Mouse (Mus musculus): ENCODE measurements at regions not wholly inside any gene's neighbourhood (a gene's known extent, or its start where the extent isn't known, plus 50 kb on each side); places are given as distances from the start of the nearest gene placed in this dataset.

DNA sequence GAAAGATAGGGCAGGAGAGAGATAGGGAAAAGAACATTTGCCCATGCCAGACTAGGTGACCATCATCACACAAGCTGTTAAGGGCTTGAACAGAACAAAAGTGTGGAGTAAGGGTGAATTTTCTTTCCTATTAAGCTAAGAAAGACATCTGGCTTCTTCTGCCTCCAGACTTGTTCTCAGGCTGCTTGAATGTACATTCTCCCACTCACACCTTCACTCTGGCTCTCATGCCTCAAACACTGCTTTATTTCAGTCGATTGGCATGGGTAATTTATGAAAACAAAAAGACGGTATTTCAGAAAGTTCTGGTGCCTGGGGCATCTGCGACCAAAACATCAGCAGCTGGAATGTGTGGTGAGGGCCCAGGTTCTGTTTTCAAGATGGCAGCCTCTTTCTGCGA is 79.1 kb downstream of the Ifi44 start:
- no peak for ATAC-seq (ENCODE audit: low read depth)
- no peak overlapping the region for H3K9ac ChIP-seq (ENCODE audit: low read length)
- no peaks in the 10 kb centered on the region for H3K36me3 ChIP-seq (ENCODE audit: control insufficient read depth, insufficient read depth, low read length)
- H3K9me3 ChIP-seq (ENCODE audit: control insufficient read depth, low read length): no peaks in the 10 kb centered on the region
- no peaks in the 10 kb centered on the region for H3K27me3 ChIP-seq (ENCODE audit: control insufficient read depth, insufficient read depth, low read depth, low read length)
- 81% methylated on average over 4 of the region's 4 CpGs for WGBS
- no peaks in the 10 kb centered on the region for H3K4me1 ChIP-seq (replicated peaks; ENCODE audit: control insufficient read depth, insufficient read depth, low read length)
- no peak overlapping the region for H3K4me2 ChIP-seq (ENCODE audit: low read depth, low read length)
- H3K27ac ChIP-seq (ENCODE audit: low read length): no peak overlapping the region
- no peak overlapping the region for H3K4me3 ChIP-seq (ENCODE audit: low read length)

DNA sequence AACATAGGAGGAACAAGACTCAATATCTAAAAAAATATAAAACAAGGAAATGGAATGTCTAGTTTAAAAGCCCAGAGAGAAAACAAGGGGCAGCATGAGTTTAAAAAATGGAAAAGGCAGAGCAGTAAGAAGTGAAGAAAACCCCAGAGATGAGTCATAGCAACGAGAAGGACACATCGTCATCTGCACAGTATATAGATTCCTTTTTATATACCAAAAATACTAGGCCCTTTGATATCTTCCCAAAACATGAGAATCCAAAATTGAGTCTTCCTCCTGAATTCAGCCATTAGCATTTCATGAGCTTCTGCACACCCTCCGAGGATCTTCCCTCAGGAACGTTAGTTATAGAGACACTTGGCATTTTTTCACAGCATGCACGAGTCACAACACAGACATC is 96.5 kb downstream of the Ifi44 start:
- no peaks in the 10 kb centered on the region for H3K27me3 ChIP-seq (ENCODE audit: control insufficient read depth, insufficient read depth, low read depth, low read length)
- H3K4me3 ChIP-seq (ENCODE audit: low read length): no peak overlapping the region
- ATAC-seq (ENCODE audit: low read depth): no peak
- H3K9ac ChIP-seq (ENCODE audit: low read length): no peak overlapping the region
- no peaks in the 10 kb centered on the region for H3K4me1 ChIP-seq (replicated peaks; ENCODE audit: control insufficient read depth, insufficient read depth, low read length)
- no peak overlapping the region for H3K27ac ChIP-seq (ENCODE audit: low read length)
- H3K4me2 ChIP-seq (ENCODE audit: low read depth, low read length): no peak overlapping the region
- 73% methylated on average over 5 of the region's 5 CpGs for WGBS
- H3K36me3 ChIP-seq (ENCODE audit: control insufficient read depth, insufficient read depth, low read length): no peaks in the 10 kb centered on the region
- H3K9me3 ChIP-seq (ENCODE audit: control insufficient read depth, low read length): no peaks in the 10 kb centered on the region

DNA sequence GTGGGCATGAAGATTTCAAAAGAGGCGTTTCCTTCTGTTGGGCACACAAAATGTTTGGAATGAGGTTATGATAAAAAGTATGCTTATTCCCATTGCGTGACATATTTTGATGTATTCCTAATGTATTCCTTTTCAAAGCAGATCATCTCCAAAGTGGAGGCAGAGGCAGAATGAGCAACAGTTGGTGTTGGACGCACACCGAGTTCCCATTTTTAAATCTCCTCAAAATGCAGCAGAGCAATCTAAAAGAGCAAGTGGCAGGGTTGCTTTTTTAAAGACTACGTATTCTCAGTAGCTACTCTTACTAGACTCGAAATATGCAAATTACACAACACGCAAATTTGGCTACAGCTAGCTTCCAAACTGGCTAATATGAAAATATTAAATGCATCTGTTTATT is 98.2 kb downstream of the Ifi44 start:
- no peak for ATAC-seq (ENCODE audit: low read depth)
- Histone ChIP-seq H3K27me3 (ENCODE audit: control insufficient read depth, insufficient read depth, low read depth, low read length) (no peaks in the 10 kb centered on the region), H3K4me3 (ENCODE audit: low read length) (no peak overlapping the region), H3K4me1 (replicated peaks; ENCODE audit: control insufficient read depth, insufficient read depth, low read length) (no peaks in the 10 kb centered on the region), H3K9ac (ENCODE audit: low read length) (no peak overlapping the region), H3K36me3 (ENCODE audit: control insufficient read depth, insufficient read depth, low read length) (no peaks in the 10 kb centered on the region), H3K4me2 (ENCODE audit: low read depth, low read length) (no peak overlapping the region), H3K9me3 (ENCODE audit: control insufficient read depth, low read length) (no peaks in the 10 kb centered on the region), H3K27ac (ENCODE audit: low read length) (no peak overlapping the region)
- WGBS: 92% methylated on average over 7 of the region's 7 CpGs

DNA sequence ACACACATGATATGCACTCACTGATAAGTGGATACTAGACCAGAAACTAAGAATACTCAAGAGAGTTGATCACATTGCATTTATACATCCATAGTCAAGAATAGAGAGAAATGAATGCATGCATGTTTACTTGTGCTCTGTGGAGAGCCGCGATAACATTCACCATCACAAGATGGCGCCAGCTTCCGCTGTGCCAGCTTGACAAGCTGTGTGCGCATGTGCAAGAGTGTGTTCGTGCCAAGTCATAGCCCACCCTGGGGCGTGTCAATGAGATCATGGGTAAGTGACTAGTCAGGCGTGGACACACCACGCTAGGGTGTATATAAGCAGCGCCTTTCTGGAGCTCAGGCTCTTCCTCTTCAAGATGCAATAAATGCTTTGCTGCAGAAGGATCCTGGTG is 102.1 kb downstream of the Ifi44 start:
- WGBS: 71% methylated on average over 10 of the region's 10 CpGs
- Histone ChIP-seq H3K4me1 (replicated peaks; ENCODE audit: control insufficient read depth, insufficient read depth, low read length) (no peaks in the 10 kb centered on the region), H3K36me3 (ENCODE audit: control insufficient read depth, insufficient read depth, low read length) (no peaks in the 10 kb centered on the region), H3K27me3 (ENCODE audit: control insufficient read depth, insufficient read depth, low read depth, low read length) (no peaks in the 10 kb centered on the region), H3K4me2 (ENCODE audit: low read depth, low read length) (no peak overlapping the region), H3K9me3 (ENCODE audit: control insufficient read depth, low read length) (no peaks in the 10 kb centered on the region), H3K4me3 (ENCODE audit: low read length) (no peak overlapping the region), H3K27ac (ENCODE audit: low read length) (no peak overlapping the region), H3K9ac (ENCODE audit: low read length) (no peak overlapping the region)
- no peak for ATAC-seq (ENCODE audit: low read depth)

DNA sequence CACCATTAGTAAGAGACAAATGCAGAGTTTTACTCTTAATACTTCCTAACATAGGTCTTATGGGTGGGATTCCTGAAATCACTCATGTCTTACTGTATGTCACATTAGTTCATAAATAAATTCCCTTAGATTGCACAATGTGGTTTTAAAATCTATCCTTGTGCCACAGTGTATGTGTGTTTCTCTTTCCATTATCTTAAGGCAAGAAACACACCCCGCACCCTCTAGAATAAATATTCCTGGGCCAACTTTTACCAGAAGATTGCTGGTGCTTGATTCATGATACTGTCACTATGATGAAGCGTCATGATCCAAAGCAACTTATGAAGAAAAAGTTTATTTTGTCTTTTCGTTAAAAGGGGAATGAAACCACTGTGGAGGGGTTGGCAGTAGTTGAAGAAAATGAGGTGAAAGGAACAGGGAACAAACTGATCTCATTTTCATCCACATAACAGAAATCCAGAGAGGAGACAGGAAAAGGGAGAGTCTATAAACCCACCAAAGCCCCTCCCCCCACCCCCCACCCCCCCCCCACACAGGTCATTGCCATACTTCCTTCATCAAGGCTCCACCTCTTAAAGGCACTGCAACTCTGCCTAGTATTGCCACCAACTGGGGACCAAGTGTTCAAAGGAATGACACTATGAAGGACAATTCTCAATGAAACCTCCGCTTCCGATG is 110.2 kb downstream of the Ifi44 start:
- no peaks in the 10 kb centered on the region for H3K4me1 ChIP-seq (replicated peaks; ENCODE audit: control insufficient read depth, insufficient read depth, low read length)
- whole genome bisulfite sequencing: 65% methylated on average over 5 of the region's 5 CpGs
- no peak overlapping the region for H3K9ac ChIP-seq (ENCODE audit: low read length)
- no peak overlapping the region for H3K4me3 ChIP-seq (ENCODE audit: low read length)
- H3K9me3 ChIP-seq (ENCODE audit: control insufficient read depth, low read length): no peaks in the 10 kb centered on the region
- H3K4me2 ChIP-seq (ENCODE audit: low read depth, low read length): no peak overlapping the region
- no peak overlapping the region for H3K27ac ChIP-seq (ENCODE audit: low read length)
- no peaks in the 10 kb centered on the region for H3K36me3 ChIP-seq (ENCODE audit: control insufficient read depth, insufficient read depth, low read length)
- no peaks in the 10 kb centered on the region for H3K27me3 ChIP-seq (ENCODE audit: control insufficient read depth, insufficient read depth, low read depth, low read length)
- peak; percentile 86 for ATAC-seq (ENCODE audit: low read depth)

- Histone ChIP-seq H3K36me3 (ENCODE audit: control insufficient read depth, insufficient read depth, low read length) (no peaks in the 10 kb centered on the region), H3K9ac (ENCODE audit: low read length) (no peak overlapping the region), H3K9me3 (ENCODE audit: control insufficient read depth, low read length) (no peaks in the 10 kb centered on the region), H3K27me3 (ENCODE audit: control insufficient read depth, insufficient read depth, low read depth, low read length) (no peaks in the 10 kb centered on the region), H3K27ac (ENCODE audit: low read length) (no peak overlapping the region), H3K4me1 (replicated peaks; ENCODE audit: control insufficient read depth, insufficient read depth, low read length) (no peaks in the 10 kb centered on the region), H3K4me3 (ENCODE audit: low read length) (no peak overlapping the region), H3K4me2 (ENCODE audit: low read depth, low read length) (no peak overlapping the region)
- ATAC-seq (ENCODE audit: low read depth): no peak
- 90% methylated on average over 1 of the region's 1 CpGs for WGBS
Observed at GRCm38 (mm10) chr3:151638326-151638725, 111.4 kb downstream of the Ifi44 start.

DNA sequence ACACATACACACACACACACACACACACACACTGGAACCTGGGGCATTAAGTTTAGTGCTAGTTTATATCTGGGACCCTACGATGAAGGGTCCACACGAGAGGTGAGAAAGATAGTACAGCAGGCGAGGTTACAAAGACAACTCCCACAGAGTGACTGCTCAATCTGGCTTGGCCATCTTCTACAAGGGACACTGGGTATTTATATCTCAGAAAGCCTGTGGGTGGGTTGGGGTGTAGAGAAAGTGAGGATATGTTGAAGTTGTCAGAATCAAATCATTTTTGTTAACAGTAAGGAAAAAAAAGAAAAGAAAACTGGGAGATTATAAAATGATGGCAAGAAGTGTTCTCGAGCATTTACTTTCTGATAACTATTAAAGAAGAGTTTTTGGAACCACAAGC is 138.8 kb downstream of the Ifi44 start:
- Histone ChIP-seq H3K9me3 (ENCODE audit: control insufficient read depth, low read length) (no peaks in the 10 kb centered on the region), H3K9ac (ENCODE audit: low read length) (no peak overlapping the region), H3K4me2 (ENCODE audit: low read depth, low read length) (no peak overlapping the region), H3K4me1 (replicated peaks; ENCODE audit: control insufficient read depth, insufficient read depth, low read length) (no peaks in the 10 kb centered on the region), H3K27me3 (ENCODE audit: control insufficient read depth, insufficient read depth, low read depth, low read length) (no peaks in the 10 kb centered on the region), H3K36me3 (ENCODE audit: control insufficient read depth, insufficient read depth, low read length) (no peaks in the 10 kb centered on the region), H3K4me3 (ENCODE audit: low read length) (no peak overlapping the region), H3K27ac (ENCODE audit: low read length) (no peak overlapping the region)
- WGBS: 69% methylated on average over 4 of the region's 4 CpGs
- no peak for ATAC-seq (ENCODE audit: low read depth)

DNA sequence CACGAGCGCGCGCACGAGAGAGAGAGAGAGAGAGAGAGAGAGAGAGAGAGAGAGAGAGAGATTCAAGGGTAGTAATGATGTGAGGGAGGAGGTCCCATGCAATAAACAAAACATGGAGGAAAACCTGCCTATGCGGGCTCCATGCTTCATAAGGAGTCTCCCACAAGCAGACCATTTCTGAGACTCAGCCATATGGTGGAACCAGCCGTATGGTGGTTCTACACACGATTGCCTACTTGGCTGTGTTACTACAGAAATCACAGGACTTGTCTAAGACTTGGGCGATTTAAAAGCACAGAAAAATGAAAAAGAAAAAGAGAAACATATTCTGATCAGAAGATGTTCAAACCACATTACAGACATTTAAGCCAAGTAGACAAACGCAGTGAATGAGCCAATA is 142.1 kb downstream of the Ifi44 start:
- Histone ChIP-seq H3K27ac (ENCODE audit: low read length) (no peak overlapping the region), H3K4me1 (replicated peaks; ENCODE audit: control insufficient read depth, insufficient read depth, low read length) (no peaks in the 10 kb centered on the region), H3K9ac (ENCODE audit: low read length) (no peak overlapping the region), H3K27me3 (ENCODE audit: control insufficient read depth, insufficient read depth, low read depth, low read length) (no peaks in the 10 kb centered on the region), H3K4me2 (ENCODE audit: low read depth, low read length) (no peak overlapping the region), H3K9me3 (ENCODE audit: control insufficient read depth, low read length) (no peaks in the 10 kb centered on the region), H3K4me3 (ENCODE audit: low read length) (no peak overlapping the region), H3K36me3 (ENCODE audit: control insufficient read depth, insufficient read depth, low read length) (no peaks in the 10 kb centered on the region)
- no peak for ATAC-seq (ENCODE audit: low read depth)
- 85% methylated on average over 9 of the region's 10 CpGs for WGBS

- H3K4me2 ChIP-seq (ENCODE audit: low read depth, low read length): no peak overlapping the region
- no peak for ATAC-seq (ENCODE audit: low read depth)
- WGBS: 11% methylated on average over 4 of the region's 4 CpGs
- no peaks in the 10 kb centered on the region for H3K9me3 ChIP-seq (ENCODE audit: control insufficient read depth, low read length)
- no peak overlapping the region for H3K9ac ChIP-seq (ENCODE audit: low read length)
- no peaks in the 10 kb centered on the region for H3K36me3 ChIP-seq (ENCODE audit: control insufficient read depth, insufficient read depth, low read length)
- H3K27me3 ChIP-seq (ENCODE audit: control insufficient read depth, insufficient read depth, low read depth, low read length): no peaks in the 10 kb centered on the region
- H3K27ac ChIP-seq (ENCODE audit: low read length): no peak overlapping the region
- no peaks in the 10 kb centered on the region for H3K4me1 ChIP-seq (replicated peaks; ENCODE audit: control insufficient read depth, insufficient read depth, low read length)
- no peak overlapping the region for H3K4me3 ChIP-seq (ENCODE audit: low read length)
Observed at GRCm38 (mm10) chr3:151603371-151603770, 146.4 kb downstream of the Ifi44 start.

Data from lung, embryonic 16.5 days (tissue).